28 mouse cellular contexts compared by ENCODE assay signal in the genomic region with DNA sequence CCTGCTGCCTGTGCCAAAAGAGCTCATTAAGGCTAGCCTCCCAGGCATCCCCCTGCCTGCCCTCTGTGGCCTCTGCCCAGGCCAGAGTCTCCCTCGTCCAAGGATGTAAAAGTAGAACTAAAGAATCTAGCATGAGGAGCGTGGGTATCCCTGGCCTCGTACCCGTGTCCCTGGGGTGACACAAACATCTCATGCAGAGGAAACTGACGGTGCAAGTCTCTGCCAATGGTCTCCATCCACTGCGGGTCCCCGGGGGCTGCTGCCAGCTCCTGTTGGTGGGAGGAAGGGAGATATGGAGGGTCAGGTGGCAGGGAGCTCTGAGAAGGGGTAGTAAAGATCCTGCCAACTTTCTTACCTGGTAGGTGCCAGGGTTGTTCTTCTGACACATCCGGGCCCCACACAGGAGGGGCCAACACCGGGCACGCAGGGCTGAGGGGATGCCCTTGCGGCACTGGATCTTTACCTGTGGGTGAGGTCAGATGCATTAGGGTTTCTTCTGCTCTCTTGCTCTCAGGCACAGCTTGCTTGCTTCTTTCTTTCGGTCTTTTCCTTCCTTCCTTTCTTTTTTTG. TPM values are rescaled to one million over a fixed set of nuclear protein-coding genes. Genes with fewer than 3 reads are reported as not detected.
DNase-seq lines count a peak whose midpoint lies in the region; ATAC-seq and TF ChIP-seq lines count a peak whose summit lies in the region.
"Had no signal": no experiment of that assay in that cellular context is flagged by ENCODE, and none has a peak within 500 bp of the region (broad histone marks: within the 10 kb centered on the region; RNA-seq: fewer than 3 reads in every experiment).

No protein-coding gene starts in this region.

- H3K36me3 ChIP-seq in heart, postnatal 0 days (replicated peaks; ENCODE audit: control insufficient read depth, insufficient read depth, low read length), result peaks cover 11% of the 10 kb centered on the region
- H3K36me3 ChIP-seq in heart, embryonic 10.5 days, result peaks cover 11% of the 10 kb centered on the region
- H3K36me3 ChIP-seq in embryonic facial prominence, embryonic 10.5 days (replicated peaks), result peaks cover 13% of the 10 kb centered on the region

- peak overlapping the region; percentile 13; the same call in 1 of the 2 replicates for H3K4me2 ChIP-seq in heart, postnatal 0 days (ENCODE audit: low read depth, low read length)
- H3K4me2 ChIP-seq: embryonic facial prominence, embryonic 12.5 days; limb, embryonic 12.5 days; liver, embryonic 12.5 days; lung, embryonic 14.5 days; neural tube, embryonic 12.5 days had no signal

- DNase-seq in CD4-positive, CD25-positive, alpha-beta regulatory T cell, adult 2 months (ENCODE audit: low read depth, low spot score), result peak; percentile 61
- DNase-seq in heart, postnatal 0 days (ENCODE audit: low spot score), result no peak
- DNase-seq in heart, embryonic 10.5 days (ENCODE audit: low spot score), result no peak
- peak; percentile 52 for DNase-seq in thymus, postnatal 25 days
- no peak for DNase-seq in thymus, postnatal 10 days (ENCODE audit: low spot score in 2 of 2)
- DNase-seq in embryonic facial prominence, embryonic 10.5 days (ENCODE audit: low spot score), result no peak
- no peak for DNase-seq in right cerebral cortex, adult 18-20 months
- DNase-seq: adrenal gland, postnatal 10 days; cerebellum, postnatal 10 days; forebrain, postnatal 0 days; gastrocnemius, postnatal 25 days; heart, postnatal 14 days; kidney, postnatal 25 days; layer of hippocampus, postnatal 36 days; lung, embryonic 14.5 days; lung, postnatal 36 days; midbrain, embryonic 14.5 days; right cerebral cortex, postnatal 25 days had no signal

- no peaks in the 10 kb centered on the region for H3K27me3 ChIP-seq in heart, postnatal 0 days (ENCODE audit: control insufficient read depth, insufficient read depth, low read length)
- H3K27me3 ChIP-seq in heart, embryonic 10.5 days (ENCODE audit: insufficient read depth, poor library complexity, severe bottlenecking), result 0 out of 2 replicates have a peak, but pooled peaks cover 3% of the 10 kb centered on the region
- H3K27me3 ChIP-seq in embryonic facial prominence, embryonic 10.5 days (replicated peaks; ENCODE audit: low read depth, poor library complexity, severe bottlenecking), result no peaks in the 10 kb centered on the region; the same call in 1 of the 2 replicates
- H3K27me3 ChIP-seq: embryonic facial prominence, embryonic 12.5 days; limb, embryonic 12.5 days; liver, embryonic 12.5 days; neural tube, embryonic 12.5 days; Patski had no signal

- no peak for TF ChIP-seq EP300 in heart, postnatal 0 days (IDR thresholded peaks at IDR 0.05; ENCODE audit: low read depth)

- peaks cover 46% of the 10 kb centered on the region for H3K4me1 ChIP-seq in heart, postnatal 0 days (ENCODE audit: control insufficient read depth, insufficient read depth)
- H3K4me1 ChIP-seq in heart, embryonic 10.5 days, result peaks cover 56% of the 10 kb centered on the region
- H3K4me1 ChIP-seq in embryonic facial prominence, embryonic 10.5 days, result peaks cover 43% of the 10 kb centered on the region

- WGBS in heart, postnatal 0 days, result 79% methylated on average over 12 of the region's 12 CpGs
- 83% methylated on average over 12 of the region's 12 CpGs for WGBS in heart, embryonic 10.5 days
- WGBS in embryonic facial prominence, embryonic 10.5 days, result 88% methylated on average over 12 of the region's 12 CpGs

- no peaks in the 10 kb centered on the region for H3K9me3 ChIP-seq in heart, postnatal 0 days (replicated peaks; ENCODE audit: control insufficient read depth, low read length)
- H3K9me3 ChIP-seq in heart, embryonic 10.5 days, result no peaks in the 10 kb centered on the region
- H3K9me3 ChIP-seq in embryonic facial prominence, embryonic 10.5 days, result no peaks in the 10 kb centered on the region
- H3K9me3 ChIP-seq: embryonic facial prominence, embryonic 12.5 days; G1E; limb, embryonic 12.5 days; liver, embryonic 12.5 days; neural tube, embryonic 12.5 days had no signal

- H3K9ac ChIP-seq in heart, postnatal 0 days (replicated peaks; ENCODE audit: low read depth, low read length), result no peak overlapping the region
- H3K9ac ChIP-seq: embryonic facial prominence, embryonic 12.5 days; forebrain, postnatal 0 days; limb, embryonic 12.5 days; liver, embryonic 12.5 days; lung, embryonic 14.5 days; neural tube, embryonic 12.5 days had no signal

- H3K27ac ChIP-seq in heart, postnatal 0 days (ENCODE audit: low read depth), result no peak overlapping the region
- H3K27ac ChIP-seq in heart, embryonic 10.5 days, result no peak overlapping the region
- no peak overlapping the region for H3K27ac ChIP-seq in embryonic facial prominence, embryonic 10.5 days (replicated peaks)
- H3K27ac ChIP-seq: embryonic facial prominence, embryonic 12.5 days; hindbrain, postnatal 0 days; layer of hippocampus, adult 2 months; limb, embryonic 12.5 days; liver, embryonic 12.5 days; neural tube, embryonic 12.5 days had no signal

- no peak overlapping the region for H3K4me3 ChIP-seq in heart, postnatal 0 days (ENCODE audit: low read depth, low read length)
- H3K4me3 ChIP-seq in heart, embryonic 10.5 days, result no peak overlapping the region
- no peak overlapping the region for H3K4me3 ChIP-seq in embryonic facial prominence, embryonic 10.5 days
- H3K4me3 ChIP-seq: embryonic facial prominence, embryonic 12.5 days; layer of hippocampus, adult 2 months; limb, embryonic 12.5 days; liver, embryonic 12.5 days; neural tube, embryonic 12.5 days had no signal

- no peak for TF ChIP-seq CTCF in heart, postnatal 0 days (IDR thresholded peaks at IDR 0.05; ENCODE audit: low read depth)

- ATAC-seq in CD4-positive, CD25-positive, alpha-beta regulatory T cell, adult 4 months, result no peak
- no peak for ATAC-seq in heart, postnatal 0 days (ENCODE audit: insufficient read depth, low read depth)
- ATAC-seq: forebrain, postnatal 0 days; hindbrain, postnatal 0 days; intestine, postnatal 0 days; liver, embryonic 12.5 days; Patski had no signal

RNA-seq across cellular contexts. Expression of gene Tbc1d10c, which starts 1.9 kb away (rescaled TPM):
- 100 to 1,000 TPM; 594 to 924 TPM for polyA plus RNA-seq in CD4-positive, CD25-positive, alpha-beta regulatory T cell, adult 4 months (2017; shearing (Covaris generic))
- total RNA-seq in heart, postnatal 0 days (2014; rRNA removed; ENCODE audit: low replicate concordance), result 5.2 TPM in 1 of 2 replicates, not detected in the other
- polyA plus RNA-seq in heart, postnatal 0 days (2015; fragmentation: Nextera tagmentation; extraction: Ambion mirVana), result 2.7 and 4.4 TPM in 2 replicates
- polyA plus RNA-seq in heart, embryonic 10.5 days (2016; fragmentation: Nextera tagmentation; extraction: Ambion mirVana), result 0.94 and 1.5 TPM in 2 replicates
- polyA plus RNA-seq in embryonic facial prominence, embryonic 10.5 days (2016; fragmentation: Nextera tagmentation; extraction: Ambion mirVana), result 0.57 and 1.4 TPM in 2 replicates

RNA-seq across cellular contexts. Expression of gene Ppp1ca, which starts 2.7 kb away (rescaled TPM):
- polyA plus RNA-seq in CD4-positive, CD25-positive, alpha-beta regulatory T cell, adult 4 months (2017; shearing (Covaris generic)), result 100 to 1,000 TPM; 835 to 936 TPM
- total RNA-seq in heart, postnatal 0 days (2014; rRNA removed; ENCODE audit: low replicate concordance), result 808 and 961 TPM in 2 replicates
- 738 and 763 TPM in 2 replicates for polyA plus RNA-seq in heart, postnatal 0 days (2015; fragmentation: Nextera tagmentation; extraction: Ambion mirVana)
- polyA plus RNA-seq in heart, embryonic 10.5 days (2016; fragmentation: Nextera tagmentation; extraction: Ambion mirVana), result 876 and 946 TPM in 2 replicates
- polyA plus RNA-seq in embryonic facial prominence, embryonic 10.5 days (2016; fragmentation: Nextera tagmentation; extraction: Ambion mirVana), result 1,000 and 1,025 TPM in 2 replicates

RNA-seq across cellular contexts. Expression of gene Rad9a, which starts 12.3 kb away (rescaled TPM):
- 10 to 100 TPM; 63.6 to 83.6 TPM for polyA plus RNA-seq in CD4-positive, CD25-positive, alpha-beta regulatory T cell, adult 4 months (2017; shearing (Covaris generic))
- 9.5 and 12.3 TPM in 2 replicates for total RNA-seq in heart, postnatal 0 days (2014; rRNA removed; ENCODE audit: low replicate concordance)
- polyA plus RNA-seq in heart, postnatal 0 days (2015; fragmentation: Nextera tagmentation; extraction: Ambion mirVana), result 9.5 and 9.7 TPM in 2 replicates
- 33.0 and 40.0 TPM in 2 replicates for polyA plus RNA-seq in heart, embryonic 10.5 days (2016; fragmentation: Nextera tagmentation; extraction: Ambion mirVana)
- polyA plus RNA-seq in embryonic facial prominence, embryonic 10.5 days (2016; fragmentation: Nextera tagmentation; extraction: Ambion mirVana), result 58.1 and 58.2 TPM in 2 replicates

RNA-seq across cellular contexts. Expression of gene Carns1, which starts 13.9 kb away (rescaled TPM):
- polyA plus RNA-seq in CD4-positive, CD25-positive, alpha-beta regulatory T cell, adult 4 months (2017; shearing (Covaris generic)), result 10 to 100 TPM in 1 of 2 experiments, 1 to 10 TPM in 1; 9.4 to 11.9 TPM
- 40.3 and 119 TPM in 2 replicates for total RNA-seq in heart, postnatal 0 days (2014; rRNA removed; ENCODE audit: low replicate concordance)
- polyA plus RNA-seq in heart, postnatal 0 days (2015; fragmentation: Nextera tagmentation; extraction: Ambion mirVana), result 20.6 and 23.8 TPM in 2 replicates
- polyA plus RNA-seq in heart, embryonic 10.5 days (2016; fragmentation: Nextera tagmentation; extraction: Ambion mirVana), result 2.3 and 2.8 TPM in 2 replicates
- 2.7 and 4.4 TPM in 2 replicates for polyA plus RNA-seq in embryonic facial prominence, embryonic 10.5 days (2016; fragmentation: Nextera tagmentation; extraction: Ambion mirVana)

RNA-seq across cellular contexts. Expression of gene Clcf1, which starts 24.9 kb away (rescaled TPM):
- polyA plus RNA-seq in CD4-positive, CD25-positive, alpha-beta regulatory T cell, adult 4 months (2017; shearing (Covaris generic)), result 10 to 100 TPM; 35.0 to 46.5 TPM
- 3.4 and 14.7 TPM in 2 replicates for total RNA-seq in heart, postnatal 0 days (2014; rRNA removed; ENCODE audit: low replicate concordance)
- polyA plus RNA-seq in heart, postnatal 0 days (2015; fragmentation: Nextera tagmentation; extraction: Ambion mirVana), result 0.67 and 0.91 TPM in 2 replicates
- polyA plus RNA-seq in heart, embryonic 10.5 days (2016; fragmentation: Nextera tagmentation; extraction: Ambion mirVana), result 2.1 and 3.4 TPM in 2 replicates
- 2.8 and 3.3 TPM in 2 replicates for polyA plus RNA-seq in embryonic facial prominence, embryonic 10.5 days (2016; fragmentation: Nextera tagmentation; extraction: Ambion mirVana)
- polyA plus RNA-seq: G1E had no signal

Comparison
In these comparisons a context has a peak if more than half of its experiments do, and no peak if none do; other contexts are left out.
1. DNase-seq: peak in CD4-positive, CD25-positive, alpha-beta regulatory T cell, adult 2 months (single experiment) and thymus, postnatal 25 days (single experiment); none in heart, postnatal 0 days (single experiment), heart, embryonic 10.5 days (single experiment), thymus, postnatal 10 days (0 of 2), embryonic facial prominence, embryonic 10.5 days (single experiment) and right cerebral cortex, adult 18-20 months (single experiment).
2. RNA of gene Tbc1d10c, which starts 1.9 kb away (polyA plus RNA-seq): 594 to 924 TPM in CD4-positive, CD25-positive, alpha-beta regulatory T cell, adult 4 months; 2.7 to 4.4 TPM in heart, postnatal 0 days, 0.94 to 1.5 TPM in heart, embryonic 10.5 days and 0.57 to 1.4 TPM in embryonic facial prominence, embryonic 10.5 days; every median in the first group is over 100 times any median in the second.